Mouse (Mus musculus): ENCODE measurements at regions not wholly inside any gene's neighbourhood (a gene's known extent, or its start where the extent isn't known, plus 50 kb on each side); places are given as distances from the start of the nearest gene placed in this dataset.

DNA sequence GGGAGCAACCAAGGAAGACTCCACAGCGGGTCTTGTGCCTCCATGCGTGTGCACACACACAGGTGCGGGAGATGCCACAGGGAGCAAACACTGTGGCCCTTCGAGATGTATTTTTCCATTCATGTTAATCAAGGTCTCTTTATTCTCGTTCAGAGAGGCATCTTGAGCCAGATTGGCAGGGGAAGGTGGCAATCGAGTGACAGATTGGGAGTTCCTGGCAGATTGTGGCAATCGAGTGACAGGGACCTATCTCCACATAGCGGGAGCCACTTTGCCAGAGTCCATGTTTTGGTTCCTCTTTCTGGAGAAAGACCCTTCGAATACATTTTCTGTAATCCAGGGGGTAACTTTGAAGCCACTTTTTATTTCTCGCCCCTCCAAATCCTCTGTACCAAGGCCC lies 83.1 kb upstream of the Mrps10 start:
- TF ChIP-seq GATA1 (IDR thresholded peaks at IDR 0.05; ENCODE audit: low read length) (no peak), TAL1 (IDR thresholded peaks at IDR 0.05; ENCODE audit: low read length) (no peak)
